Mouse (Mus musculus) urinary bladder, postnatal 36 days (tissue): ENCODE data around the gene Gdf1.

Experiments
- DNase-seq, 2 experiments: peaks; one replicate each; pipeline ENCODE4 v3.0.0; 2022; ENCODE audit warnings: low spot score in 2 of 2, mixed read lengths in 1 of 2

Gdf1 gene

GRCm38 (mm10) chr8:70330741-70331364 lies 1.2 kb downstream of the Gdf1 start:
- DNase-seq, result no peak

DNA sequence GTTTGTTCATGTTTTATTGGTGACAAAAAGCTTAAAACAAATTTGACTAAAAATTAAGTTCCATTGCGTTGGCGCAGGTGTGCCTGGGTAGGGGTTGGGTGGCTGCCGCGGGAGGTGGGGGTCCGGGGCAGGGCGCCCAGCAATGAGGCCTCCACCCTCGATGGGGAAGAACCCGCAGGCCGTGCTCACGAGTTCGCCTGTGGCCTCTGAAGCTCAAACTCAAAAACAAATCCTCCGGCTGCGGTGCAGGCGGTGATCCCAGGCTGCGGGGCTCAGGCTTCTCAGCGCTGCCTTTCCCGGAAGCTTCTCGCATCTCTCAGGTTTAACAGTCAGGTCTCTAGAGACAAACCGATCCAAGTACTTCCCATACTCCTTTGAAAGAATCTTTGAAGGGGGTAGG lies 1.9 kb downstream of the Gdf1 start:
- no peak for DNase-seq

DNA sequence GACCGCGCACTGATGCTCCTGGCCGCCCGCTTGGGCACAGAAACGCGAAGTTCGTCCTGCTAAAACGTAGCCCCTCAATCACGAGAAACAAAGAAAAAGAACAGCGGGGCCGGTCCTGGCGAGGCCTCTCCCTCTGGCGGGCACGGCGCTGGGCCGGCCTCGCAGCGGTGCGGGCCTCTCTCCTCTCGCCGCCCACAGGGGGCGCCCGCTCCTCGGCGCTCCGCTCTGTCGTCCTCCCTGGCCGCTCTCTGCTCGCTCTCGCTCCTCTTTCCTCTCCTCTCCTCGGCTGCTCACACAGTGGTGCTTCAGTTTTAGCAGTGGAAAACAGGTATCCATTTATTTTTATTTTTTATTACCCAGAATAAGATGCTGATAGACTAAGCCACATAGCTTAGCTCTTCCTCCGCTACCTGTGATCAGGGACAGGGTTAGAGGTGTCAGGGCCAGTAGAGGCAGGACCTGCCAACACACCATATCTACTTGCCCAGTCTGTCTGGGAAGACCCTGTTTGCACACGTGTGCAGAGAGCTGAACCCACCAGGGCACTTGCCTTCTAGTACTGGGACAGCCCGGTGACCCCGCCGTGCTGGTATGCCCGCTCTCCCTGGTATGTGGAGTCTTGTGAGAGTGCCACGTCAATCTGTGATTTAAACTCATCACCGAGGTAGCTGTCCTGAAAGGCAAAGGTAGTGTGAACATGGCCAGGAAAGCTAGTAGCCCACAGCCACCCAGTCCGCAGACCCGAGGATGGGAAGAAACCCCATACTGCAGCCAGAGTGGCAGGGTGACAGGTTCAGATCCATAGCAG lies 2.7 kb downstream of the Gdf1 start:
- DNase-seq, result peak; percentile 46 to 55

GRCm38 (mm10) chr8:70332878-70333202 lies 3.2 kb downstream of the Gdf1 start:
- DNase-seq, result no peak

DNA sequence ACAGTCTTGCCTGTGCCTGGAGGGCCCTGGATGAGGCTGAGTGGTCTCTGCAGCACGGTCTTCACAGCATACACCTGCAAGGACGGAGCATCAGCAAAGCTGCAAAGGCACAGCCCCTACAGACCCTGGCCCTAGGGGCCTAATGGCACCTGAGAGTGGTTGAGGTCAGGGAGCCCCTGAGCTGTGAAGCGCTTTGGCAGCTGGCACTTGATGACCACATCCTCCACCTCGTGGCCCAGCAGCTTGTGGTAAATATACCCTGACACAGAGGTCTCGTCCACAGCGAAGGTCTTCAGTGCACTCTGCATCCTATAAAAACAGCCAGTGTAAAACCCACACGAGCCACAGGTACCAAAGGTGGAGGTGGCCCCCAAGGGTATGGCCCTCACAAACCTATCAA lies 9.3 kb downstream of the Gdf1 start:
- DNase-seq, result no peak

- no peak for DNase-seq
These were observed 11.0 kb downstream of the Gdf1 start for GRCm38 (mm10) chr8:70340659-70341058.

GRCm38 (mm10) chr8:70342007-70342406 lies 12.4 kb downstream of the Gdf1 start:
- DNase-seq, result no peak

DNA sequence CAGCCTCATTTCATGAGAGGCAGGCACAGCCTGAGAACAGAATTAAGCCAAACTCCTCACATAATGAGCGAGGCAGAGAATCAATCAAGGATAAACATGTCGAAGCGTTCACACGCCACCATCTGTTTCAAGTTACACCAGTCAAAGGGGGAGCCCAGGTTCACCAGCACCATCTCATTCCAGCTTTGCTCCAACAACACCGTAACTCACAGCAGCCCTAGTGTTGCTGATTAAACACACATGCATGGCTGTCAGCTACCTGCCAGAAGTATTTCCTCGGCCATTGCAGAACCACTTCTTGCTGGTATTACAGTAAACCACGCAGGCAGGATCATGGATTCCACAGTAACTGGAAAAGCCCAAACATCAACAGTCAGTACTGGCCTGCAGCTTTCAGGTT lies 13.5 kb downstream of the Gdf1 start:
- DNase-seq, result no peak

DNA sequence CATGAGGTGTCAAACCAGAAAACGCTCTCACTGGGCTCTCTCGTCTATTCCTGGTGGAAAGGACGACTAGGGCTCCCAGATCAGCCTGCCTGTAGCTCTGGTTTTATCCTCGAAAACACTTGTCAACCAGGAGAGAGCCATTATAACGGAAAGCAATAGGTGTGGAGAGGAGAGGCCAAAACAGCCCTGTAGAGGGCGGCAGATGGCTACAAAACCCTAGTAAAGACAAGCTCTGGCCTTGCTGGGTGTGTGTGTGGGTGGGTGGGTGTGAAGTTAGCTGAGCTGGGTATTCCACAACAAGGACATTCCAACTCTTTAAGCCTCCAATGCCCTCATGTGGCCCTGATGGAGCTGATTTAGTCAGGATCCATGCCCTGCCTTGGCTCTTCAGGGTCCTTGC lies 14.1 kb downstream of the Gdf1 start:
- no peak for DNase-seq

- no peak for DNase-seq
These were observed 14.7 kb downstream of the Gdf1 start for GRCm38 (mm10) chr8:70344279-70344678.

- DNase-seq, result no peak
These were observed 17.8 kb downstream of the Gdf1 start for GRCm38 (mm10) chr8:70347443-70347842.

GRCm38 (mm10) chr8:70347860-70348420 lies 18.3 kb downstream of the Gdf1 start:
- no peak for DNase-seq

DNA sequence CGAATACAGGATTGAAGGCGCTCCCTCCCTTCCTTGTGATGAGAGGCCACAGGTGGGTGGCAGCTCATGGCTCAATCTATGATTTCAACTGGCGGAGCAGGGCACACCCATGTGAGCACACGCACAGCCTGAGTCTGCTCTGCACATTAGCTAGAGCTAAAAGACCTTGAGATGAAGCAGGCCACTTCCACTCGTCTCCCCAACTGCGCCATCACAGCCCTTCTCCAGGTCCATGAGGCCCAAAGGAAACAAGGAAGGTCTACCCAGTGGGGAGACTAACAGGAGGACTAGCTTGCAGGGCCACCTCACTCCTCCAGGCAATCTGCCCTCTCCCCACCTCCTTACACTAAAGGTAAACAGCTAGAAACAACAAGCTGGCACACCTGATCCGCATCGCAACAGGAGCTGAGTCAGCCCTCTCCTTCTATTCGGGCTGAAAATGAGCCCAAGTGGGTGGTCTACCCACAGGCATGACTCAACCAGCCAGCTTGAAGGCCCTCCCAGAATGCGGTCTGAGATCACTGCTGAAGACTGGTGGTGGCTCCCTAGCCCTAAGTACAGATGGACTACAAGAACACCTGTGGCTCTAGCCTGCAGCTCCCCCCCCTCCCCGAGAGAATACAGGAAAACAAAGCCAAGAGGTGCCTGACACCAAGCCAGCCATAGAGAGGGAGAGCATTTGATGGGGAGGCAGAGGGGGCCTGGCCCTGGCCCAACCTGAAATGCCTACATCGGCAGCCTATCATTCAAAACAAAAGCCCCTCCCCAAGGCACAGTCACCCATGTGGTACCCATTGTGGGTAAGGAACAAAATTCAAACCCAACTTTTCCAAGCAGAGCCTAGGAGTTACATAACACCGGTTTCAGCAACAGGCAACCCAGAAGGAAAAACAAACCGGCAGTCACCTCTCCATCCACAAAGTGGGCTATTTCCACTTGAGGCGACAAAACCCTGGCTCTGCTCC lies 21.7 kb downstream of the Gdf1 start:
- no peak for DNase-seq

DNA sequence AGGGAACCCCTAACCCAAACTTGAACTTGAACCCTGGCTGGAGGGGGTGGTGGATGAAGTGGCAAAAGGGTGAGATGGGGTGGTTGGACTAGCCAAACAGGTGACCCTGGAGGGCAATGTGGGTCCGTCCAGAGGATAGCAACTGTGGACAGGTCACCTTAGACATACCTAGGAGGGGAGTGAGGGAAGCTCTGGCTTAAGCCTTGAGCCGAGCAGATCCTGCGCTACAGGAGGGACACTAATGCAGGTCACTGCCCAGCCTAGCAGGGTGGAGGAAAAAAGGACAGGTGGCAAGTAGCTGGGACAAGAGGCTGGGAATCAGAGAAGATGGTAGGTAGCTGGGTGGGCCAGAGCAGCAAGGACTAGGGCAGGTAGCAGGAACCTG lies 22.4 kb downstream of the Gdf1 start:
- DNase-seq, result no peak

- DNase-seq, result no peak
These were observed 23.1 kb downstream of the Gdf1 start for GRCm38 (mm10) chr8:70352657-70353151.

DNA sequence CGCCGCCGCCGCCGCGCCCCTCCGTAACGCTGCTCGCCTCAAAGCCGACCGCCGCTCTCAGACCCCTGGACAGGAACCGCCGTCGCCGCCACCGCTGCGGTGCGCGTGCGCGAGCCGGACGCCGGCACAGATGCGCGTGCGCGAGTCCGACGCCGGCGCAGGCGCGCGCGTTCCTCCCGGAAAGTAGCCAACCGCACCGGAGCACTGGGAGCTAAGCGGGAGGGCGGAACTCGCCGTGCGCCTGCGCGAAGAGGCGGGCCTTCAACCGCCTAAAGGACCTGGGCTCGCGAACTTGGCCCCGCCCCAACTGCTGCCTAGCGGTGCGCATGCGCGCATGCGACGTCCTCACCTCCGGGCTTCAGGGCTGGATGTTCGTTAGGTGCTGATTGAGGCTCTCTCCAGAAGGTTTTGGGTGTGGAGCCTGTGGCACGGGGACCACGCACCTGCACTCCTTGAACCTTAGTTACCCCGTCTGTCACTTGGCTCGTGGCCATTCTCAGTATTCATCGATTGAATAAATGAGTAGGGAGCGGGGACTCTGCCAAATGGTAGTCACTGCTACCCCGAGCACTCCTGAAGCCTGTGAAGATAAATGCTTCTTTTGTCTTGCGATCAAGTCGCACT lies 23.7 kb downstream of the Gdf1 start, which contains the start of gene Upf1:
Upf1 (minus strand) TSS at position 85 of the 624 bp plus-strand sequence.
- peak; percentile 98 to 99 for DNase-seq

DNA sequence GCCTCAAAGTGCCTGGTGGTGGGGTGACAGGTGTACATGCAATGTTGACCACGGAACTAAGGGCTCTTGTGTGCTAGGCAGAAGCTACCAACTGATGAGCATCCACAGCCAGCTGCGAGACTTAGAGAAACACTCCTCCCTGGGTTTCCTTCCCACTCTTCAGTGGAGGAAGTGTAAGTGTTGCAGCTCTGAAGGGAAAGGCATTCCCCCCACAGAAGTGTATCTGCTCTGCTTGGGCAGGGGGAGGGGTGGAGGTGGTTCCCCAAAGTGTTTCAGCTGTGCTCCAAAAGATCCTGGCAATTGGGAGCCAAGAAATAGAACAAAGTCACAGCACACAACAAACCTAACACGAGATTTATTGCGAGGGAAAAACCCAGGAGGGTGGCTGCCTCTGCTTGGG lies 24.4 kb downstream of the Gdf1 start:
- no peak for DNase-seq

DNA sequence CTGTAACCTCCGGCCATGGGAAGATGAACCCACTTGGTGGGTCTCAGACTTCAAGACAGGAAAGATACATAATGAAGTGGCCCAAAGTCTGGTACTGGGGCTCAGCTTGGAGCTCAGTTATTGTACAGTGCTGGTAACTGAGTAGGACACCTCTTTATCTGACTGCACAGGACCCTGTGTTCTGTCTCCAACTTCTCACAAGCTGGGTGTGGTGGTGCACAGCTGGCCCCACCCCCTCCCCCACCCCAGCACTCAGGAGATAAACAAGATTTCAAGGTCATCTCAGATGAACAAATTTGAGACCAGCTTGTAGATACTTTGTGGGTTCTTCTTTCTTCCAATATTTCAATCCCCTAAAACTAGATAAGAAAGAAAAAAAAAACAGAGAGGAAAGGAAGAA lies 26.5 kb downstream of the Gdf1 start:
- DNase-seq, result no peak

- no peak for DNase-seq
These were observed 29.8 kb downstream of the Gdf1 start for GRCm38 (mm10) chr8:70359411-70359810.

DNA sequence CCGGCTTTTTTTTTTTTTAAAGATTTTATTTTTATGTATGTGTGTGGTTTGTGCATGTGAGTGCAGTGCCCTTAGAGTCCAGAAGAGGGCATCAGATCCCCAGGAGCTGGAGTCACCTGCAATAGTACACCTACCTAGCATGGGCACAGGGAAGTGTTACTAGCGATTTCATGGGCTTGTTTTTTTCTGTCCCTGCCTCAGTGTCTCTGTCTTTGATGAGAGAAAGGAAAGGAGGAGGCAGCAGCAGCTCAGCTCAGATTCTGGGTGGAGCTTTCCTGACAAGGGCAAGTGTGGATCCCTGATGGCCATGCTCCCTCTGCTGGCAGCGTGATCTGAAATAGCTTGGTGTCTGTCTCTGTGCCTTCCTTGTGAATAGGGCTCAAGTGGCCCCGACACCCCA lies 31.2 kb downstream of the Gdf1 start:
- no peak for DNase-seq

- DNase-seq, result no peak
These were observed 31.9 kb downstream of the Gdf1 start for GRCm38 (mm10) chr8:70361484-70362032.
